Mouse (Mus musculus) adipocyte (in vitro differentiated cells): ENCODE data around the gene Fnbp1l.

Experiments used
- DNase-seq: peaks from one replicate; pipeline ENCODE4 v3.0.0-alpha.2; 2016; ENCODE audit warnings: low spot score

Fnbp1l gene

DNA sequence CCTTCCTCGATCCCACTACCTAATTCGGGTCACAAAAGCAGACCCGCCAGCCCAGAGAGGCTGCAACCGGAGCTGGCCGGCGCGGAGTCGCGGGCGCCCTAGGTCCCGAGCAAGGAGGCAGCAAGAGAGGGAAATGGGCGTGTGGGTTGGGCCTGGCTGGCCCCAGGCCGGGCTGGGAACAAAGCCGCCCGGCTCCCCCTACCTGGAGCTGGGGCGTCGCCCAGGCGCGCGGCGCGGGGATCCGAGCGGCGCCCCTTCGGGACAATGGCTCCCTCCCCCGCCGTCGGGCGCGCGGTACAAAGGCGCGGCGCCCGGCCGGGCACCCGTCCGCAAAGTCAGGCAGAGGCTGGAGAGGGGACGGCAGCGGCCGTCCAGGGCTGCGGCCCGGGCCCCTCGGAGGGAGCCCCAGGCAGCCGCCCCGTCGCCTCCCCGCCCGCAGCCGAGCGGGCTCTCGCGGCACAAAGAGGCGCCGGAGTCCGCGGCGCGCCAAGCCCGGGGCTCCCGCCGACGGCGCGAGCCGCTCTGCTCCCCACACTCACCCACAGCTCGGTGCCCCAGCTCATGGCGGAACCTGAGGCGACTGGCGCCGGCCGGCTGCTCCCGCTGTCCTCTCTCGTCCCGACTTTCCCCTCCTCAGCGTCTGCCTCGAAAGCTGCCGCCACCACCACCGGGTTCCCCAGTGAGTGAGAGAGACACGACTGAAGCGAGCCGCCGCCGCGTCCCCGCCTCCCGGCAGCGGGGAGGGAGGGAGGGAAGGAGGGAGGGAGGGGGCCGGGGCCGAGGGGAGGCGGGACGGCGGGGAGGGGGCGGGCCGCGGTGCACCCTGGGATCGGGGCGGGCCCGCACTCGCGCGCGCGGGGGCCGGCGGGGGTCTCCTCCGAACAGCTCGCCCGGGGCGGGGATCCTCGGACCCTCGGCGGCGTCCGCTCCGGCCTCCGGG lies at the start of gene Fnbp1l:
Gene Fnbp1l (minus strand): TSS at position 725 of the 940 bp plus-strand sequence.
- DNase-seq, result peak; percentile 74

DNA sequence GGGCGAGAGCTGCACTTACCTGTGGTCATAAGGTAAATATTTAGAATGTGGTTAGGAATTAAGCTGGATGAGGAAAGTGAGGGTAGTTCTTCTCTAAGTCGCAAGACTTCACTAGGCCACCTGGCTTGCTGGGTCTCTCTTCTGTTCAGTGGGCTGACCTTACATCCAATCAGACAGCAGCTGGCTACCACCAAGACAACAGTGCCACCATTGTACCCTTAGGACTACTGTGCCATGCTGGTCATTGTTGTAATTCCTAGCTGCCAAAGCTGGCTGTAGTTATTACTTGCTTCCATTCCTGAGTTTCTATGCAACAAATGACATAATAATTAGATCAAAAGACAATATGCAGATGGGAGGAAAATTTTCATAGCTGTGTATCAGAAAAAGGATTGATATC lies 41.3 kb upstream of the Fnbp1l start:
- DNase-seq, result no peak

DNA sequence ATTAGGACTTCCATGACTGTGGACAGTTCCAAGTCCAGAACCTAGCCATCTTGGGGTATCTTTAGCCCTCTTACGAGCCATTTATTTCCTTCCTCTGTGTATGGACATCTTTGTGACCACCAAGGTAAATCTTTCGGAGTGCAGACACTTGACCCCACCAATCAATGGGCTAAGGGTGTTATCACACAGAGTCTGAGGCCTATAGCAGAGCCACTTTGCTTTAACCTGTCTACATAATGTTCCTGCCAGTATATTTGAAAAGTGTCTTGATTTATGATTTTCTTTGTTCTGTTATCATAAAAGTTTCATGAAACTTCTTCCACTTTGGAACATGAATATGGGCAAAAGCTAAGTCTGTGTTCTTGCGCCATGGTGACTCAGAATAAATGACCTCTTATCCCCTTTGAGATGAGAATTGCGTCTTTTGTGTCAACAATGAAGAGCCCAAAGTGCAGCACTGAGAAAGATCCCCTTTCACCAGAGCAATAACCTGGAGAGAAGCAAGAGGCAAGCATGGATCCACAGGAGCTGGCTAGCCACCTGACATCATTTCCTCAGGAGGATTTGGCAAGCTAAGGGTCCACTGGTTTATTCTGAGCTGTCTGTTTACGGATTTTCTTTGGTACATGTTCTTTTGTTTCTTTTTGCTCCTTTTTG lies 39.9 kb upstream of the Fnbp1l start:
- peak; percentile 14 for DNase-seq

DNA sequence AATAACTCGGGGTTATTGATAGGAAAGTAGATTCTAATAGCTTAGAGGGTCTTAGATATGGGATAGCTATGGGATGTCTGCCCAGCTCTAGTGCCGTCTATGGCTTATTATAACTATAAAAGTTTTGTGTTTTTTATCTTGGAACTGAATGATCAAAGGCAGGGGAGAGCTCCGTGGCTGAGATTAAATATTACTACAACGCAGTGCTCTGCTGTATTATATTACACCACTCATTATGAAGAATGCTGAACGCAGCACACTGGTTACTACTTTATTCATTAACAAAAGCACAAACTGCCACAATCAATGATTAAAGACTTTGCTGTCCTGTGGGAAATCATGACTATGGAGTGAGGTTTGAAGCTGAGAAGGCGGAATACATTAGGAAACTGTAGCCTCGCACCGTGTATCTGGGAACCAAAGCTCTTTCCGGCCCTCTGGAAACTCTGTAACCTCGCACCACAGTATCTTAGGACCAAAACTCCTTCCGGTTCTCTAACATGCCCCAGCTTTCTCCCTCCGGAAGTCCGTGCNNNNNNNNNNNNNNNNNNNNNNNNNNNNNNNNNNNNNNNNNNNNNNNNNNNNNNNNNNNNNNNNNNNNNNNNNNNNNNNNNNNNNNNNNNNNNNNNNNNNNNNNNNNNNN lies 27.8 kb upstream of the Fnbp1l start:
- DNase-seq, result no peak

DNA sequence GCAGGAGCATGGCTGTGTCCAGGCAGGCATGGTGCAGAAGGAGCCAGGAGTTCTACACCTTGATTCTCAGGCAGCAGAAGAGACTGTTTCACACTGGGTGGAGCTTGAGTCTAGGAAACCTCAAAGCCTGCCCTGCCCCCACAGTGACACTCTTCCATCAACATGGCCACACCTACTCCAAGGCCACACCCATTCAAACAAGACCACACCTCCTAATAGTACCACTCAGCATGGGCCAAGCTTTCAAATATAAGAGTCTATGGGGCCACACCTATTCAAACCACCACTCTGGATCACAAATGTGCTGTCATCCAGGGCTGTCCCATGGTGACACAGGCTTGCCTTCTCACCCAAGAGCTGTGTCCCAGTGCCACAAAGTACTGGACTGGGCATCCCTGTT lies 20.8 kb upstream of the Fnbp1l start:
- no peak for DNase-seq

DNA sequence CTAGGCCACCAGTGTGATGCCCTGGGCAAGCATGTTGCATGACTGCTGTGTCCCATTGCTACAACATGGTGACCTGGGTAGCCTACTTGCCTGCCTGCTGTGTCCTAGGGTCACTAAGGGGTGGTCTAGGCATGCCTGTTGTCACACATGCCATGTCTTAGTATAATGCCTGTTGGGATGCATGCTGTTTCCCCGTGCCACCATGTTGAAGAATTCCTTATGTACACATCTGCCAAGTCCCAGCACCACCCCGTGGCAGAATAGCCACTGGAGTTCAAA lies 19.6 kb upstream of the Fnbp1l start:
- DNase-seq, result no peak

DNA sequence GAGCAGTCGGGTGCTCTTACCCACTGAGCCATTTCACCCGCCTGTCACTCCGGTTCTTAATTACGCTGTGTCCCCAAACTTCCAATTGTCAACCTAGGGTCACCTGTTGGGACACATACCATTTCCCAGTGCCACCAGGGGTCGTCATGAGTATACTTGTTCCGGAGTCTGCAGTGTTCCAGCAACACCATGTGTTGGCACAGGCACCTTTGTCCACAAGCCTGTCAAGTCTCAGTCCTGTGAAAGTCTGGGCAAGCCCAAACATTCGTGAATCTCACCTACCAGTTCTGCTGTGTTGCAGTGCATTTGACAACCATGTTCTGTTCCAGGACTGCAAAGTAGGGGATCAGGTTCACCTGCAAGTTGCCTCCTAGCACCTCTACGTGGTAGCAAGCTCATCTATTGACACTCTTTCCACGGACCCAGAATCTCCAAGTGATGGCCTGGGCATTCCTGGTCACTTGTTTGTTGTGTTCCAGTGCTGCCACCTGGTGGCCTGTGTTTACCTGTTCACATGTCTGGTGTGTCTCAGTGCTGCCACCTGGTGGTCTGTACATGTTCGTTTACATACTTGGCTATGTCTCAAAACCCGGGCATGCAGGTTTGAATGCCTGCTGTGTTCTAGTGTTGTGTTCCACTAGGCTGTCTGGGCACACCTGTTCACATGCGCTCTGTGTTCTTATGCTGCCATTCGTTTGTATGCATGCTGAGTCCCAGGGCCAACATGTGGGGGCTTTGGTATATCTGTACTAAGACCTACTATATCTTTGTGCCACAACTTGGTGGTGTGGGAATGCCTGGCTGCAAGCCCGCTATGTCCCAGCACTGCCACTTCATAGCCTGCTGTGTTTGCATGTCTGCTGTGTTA lies 19.0 kb upstream of the Fnbp1l start:
- peak; percentile 100 for DNase-seq

DNA sequence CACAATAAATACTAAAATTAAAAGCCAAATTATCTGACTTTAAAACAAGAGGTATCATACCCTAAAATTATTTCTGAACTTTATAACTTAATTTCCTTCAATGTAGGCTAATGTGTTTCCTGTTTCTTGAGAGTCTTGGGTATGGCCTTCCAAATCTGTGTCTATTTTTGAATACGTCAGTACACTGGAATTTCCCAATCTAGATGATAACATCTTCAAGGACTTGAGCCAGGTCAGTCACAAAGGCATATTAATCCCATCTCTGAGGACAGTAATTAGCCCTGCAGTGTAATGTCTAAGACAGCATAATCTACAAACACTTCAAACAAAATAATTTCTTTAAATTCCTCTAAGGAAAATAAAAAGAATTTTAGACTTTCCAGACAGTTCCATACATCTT lies 17.8 kb upstream of the Fnbp1l start:
- DNase-seq, result no peak

DNA sequence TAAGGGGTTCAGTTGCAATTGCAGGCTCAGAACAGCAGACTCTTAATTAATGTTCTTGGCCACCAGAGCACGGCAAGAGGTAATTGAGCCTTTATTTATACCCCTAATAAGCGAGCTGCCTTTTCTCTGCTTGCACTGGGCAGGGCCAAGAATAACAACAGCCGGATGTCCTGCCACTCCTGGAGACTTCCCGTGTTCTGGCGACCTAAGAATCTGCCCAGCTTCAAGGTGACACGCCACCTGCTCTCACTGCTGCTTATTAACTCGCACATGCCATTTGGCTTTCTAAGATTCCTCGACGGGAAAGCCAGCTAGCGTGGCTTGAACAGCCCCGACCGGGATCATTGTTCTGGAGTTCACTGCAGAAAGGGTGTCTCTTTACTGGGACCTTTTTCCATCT lies 15.7 kb upstream of the Fnbp1l start:
- no peak for DNase-seq

DNA sequence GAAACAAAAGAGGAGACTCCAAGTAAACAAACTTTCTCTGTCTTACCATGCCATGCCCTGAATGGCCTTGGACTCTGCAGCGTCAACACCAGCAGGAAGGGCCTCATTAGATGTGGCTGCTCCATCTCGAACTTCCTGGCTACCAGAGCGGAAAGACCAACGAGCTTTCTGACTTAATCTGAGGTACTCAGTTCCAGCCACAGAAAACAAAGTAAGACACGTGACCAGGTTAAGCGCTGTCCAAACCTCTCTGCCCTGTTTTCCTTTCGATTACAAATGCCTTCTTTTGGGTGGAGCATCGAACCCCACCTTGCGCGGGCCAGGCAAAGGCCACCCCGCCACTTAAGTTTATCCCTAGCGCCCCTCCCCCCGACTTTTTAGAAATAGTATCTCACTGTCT lies 10.1 kb upstream of the Fnbp1l start:
- no peak for DNase-seq

DNA sequence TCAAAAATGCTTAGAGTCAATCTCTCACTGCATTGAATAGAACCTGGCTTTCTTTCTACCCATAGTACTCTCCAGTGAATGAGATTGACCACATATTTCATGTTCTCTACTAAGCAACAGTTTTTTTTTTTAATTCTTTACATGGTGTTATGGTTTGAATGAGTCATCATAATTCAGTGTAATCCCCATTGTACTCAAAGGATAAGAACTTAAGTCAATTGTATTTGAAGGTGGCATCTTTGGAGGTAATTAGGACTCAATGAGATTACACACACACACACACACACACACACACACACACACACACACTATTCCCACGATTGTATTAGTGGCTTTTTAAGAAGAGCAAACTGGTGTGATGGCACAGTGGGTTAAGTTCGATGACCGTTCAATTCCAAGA lies 9.4 kb upstream of the Fnbp1l start:
- no peak for DNase-seq

DNA sequence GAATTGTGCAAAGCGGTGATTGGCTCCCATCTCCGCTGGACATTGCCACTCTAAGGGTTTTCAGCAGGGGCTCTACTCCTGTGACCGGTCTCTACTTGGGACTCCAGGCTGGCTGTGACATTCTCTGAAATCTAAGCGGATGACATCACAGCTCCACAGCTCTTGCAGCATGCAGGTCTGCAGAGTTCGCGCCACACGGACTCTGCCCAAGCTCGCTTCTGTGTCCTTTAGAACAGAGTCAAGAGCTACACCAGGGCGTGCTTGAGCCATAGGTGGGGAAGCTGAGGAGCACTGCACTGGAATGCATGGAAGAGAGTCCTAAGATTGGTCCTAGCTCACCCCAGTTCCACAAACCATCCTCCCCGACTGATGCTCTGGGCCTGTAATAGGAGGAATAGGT lies 9.0 kb upstream of the Fnbp1l start:
- DNase-seq, result no peak

DNA sequence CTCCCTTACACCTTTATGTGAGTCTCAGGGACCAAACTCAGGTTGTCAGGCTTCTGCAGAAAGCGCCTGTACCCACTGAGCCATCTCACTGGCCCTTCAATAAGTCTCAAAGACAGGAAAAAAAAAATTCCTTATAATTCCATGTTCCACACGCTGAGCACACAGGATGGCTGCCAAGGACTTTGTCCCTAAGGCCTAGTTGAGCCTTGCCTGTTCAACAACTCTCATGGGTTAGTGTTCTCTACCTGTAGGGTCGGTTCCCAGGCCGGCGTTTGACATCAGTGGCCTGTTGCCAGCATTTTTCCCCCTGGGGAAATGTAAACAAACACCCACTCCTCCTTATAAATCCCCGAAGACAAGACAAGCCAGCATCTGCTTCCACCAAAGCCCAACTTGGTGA lies 8.3 kb upstream of the Fnbp1l start:
- DNase-seq, result no peak

DNA sequence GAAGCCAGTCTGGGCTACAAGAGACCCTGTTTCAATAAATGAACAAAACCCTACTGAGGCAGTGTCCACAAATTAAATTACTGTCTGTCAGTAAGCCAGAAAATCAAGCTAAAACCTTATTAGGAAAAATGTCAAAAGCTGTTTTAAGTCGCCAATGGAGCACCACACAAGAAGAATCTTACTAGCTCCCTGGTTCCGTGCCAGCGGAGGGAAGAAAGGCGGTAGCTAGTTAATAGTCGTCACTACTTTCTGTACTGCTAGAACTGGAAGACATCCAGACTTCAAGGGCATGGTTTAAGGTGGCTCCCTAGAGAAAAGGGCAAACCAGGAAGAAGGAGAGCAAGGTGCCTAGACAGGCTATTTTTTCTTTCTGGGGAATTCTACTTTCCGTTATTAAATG lies 5.1 kb upstream of the Fnbp1l start:
- DNase-seq, result no peak

DNA sequence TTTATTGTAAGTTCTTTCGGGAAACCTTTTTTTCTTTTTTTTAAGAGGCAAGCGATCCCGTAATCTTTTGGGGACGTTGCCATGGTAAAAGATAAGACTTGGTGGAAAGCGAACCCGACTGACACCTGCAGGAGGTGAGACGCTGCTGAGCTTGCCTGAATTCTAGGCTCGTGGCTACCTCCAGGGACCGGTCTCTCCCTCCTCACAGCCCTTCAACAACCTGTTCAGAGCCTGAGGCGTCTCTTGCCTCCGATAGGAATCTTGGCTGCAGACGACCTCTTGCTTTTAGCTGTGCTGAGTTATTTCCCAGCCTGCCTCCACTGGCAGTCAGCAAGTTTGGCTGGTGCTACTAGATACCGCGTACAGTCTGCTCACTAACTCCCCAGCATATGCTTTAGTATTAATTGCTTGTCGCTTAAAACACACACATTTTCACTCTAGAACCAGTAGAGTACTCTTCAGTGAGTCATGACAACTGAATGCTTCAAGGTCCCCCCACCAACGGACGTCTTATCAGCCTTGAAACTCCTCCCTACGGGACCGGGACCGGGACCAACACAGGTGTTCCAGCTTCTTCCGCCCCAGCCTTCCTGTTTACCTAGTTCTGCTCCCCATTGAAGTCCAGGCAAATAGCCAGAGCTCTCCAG lies 893 bp upstream of the Fnbp1l start:
- DNase-seq, result peak; percentile 59

DNA sequence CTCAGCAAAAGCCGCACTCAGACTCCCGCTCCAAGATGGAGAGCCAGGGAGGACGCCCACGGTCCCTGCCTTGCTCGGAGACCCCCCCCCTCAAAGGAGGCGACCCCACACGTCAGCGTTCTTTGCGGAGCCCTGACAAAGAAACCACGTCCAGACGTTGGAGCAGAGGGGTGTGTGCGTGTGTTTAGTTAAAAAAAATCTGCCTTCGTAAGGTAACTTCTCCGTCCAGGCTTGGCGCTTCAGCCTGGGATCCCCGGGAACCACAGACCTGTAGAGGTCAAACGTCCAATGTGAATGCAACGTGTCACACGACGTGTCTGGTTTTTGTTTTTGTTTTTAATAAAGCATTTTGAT lies 393 bp upstream of the Fnbp1l start:
- peak; percentile 39 for DNase-seq

DNA sequence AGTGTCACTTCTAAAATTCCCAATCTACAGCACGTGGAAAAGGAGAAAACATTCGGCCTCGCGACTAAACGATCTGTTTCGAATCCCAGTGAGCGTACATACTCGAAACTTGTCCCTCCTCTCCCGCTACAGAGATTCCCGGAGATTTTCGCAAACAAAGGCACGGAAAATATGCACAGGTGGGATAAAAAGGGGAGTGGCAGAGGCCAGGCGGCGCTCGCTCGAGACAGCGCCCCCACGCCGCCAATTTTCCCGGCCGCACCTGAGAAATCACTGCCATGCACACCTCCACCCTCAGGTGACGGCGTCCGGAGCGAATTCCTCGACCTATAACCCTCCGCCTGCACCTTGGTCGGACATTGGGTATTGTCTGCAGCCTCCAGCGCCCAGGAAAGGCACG lies 1.1 kb downstream of the Fnbp1l start:
- no peak for DNase-seq

DNA sequence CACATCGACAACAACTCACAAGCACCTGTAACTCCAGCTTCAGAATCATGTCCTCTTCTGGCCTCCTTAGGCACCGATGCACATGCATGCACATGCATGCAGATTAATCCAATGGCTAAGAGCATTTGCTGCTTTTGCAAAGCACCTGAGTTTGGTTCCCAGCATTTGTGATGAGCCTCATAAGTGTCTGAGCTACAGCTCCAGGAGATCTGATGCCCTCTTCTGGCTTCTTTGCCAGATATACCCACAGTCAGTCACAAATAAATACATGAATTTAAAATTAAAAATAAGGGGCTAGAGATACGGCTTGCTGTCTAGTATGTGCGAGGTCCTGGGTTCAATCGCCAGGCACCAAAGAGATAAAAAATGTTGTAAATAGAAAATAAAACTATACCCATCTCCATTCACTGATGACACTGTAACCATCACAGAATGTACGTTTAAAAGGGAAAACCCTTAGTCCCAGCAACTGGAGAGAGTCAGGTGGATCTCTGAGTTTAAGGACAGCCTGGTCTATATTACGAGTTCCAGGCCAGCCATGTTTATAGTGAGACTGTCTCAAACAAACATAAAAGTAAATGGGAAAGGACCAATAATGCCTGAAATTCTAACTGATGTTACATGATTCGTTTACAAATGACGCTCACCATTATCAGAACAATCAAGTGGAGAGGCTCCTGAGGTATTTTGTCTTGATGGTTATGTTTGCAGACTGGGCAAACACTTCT lies 1.7 kb downstream of the Fnbp1l start:
- DNase-seq, result peak; percentile 29

DNA sequence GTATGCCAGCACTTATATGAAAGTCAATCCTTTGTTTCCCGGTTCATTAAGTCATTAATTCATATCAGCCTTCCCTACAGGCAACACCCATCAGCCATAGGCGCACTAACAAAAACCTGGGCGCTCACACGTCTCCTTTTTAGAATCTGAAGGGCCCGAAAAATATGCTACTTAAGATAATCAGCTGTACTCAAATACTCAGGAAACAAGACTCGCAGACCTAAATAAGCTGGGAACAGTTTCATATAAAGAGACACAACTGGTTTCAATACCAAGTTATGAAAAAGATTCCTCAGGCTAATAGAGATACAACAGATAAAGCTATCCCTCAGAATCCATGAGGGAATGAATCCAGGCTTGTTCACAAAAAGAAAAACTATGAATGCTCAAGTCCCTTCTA lies 7.0 kb downstream of the Fnbp1l start:
- no peak for DNase-seq

DNA sequence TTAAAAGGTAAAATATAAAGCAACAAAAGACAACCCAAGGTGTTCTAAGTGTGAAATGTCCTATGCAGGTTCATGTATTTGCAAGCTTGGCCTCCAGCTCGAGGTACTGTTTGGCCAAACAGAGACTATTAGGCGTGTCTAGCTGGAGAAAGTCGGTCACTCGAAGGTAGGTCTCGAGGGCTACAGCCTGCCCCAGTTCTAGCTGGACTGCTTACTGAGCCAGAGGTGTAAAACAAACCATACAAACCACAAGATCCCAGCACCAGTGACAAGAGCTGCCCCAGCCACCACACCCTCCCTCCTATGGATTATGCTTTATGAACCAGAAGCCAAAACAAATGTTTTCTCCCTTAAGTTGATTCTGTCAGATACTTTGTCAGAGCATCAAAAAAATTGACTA lies 7.8 kb downstream of the Fnbp1l start:
- no peak for DNase-seq

DNA sequence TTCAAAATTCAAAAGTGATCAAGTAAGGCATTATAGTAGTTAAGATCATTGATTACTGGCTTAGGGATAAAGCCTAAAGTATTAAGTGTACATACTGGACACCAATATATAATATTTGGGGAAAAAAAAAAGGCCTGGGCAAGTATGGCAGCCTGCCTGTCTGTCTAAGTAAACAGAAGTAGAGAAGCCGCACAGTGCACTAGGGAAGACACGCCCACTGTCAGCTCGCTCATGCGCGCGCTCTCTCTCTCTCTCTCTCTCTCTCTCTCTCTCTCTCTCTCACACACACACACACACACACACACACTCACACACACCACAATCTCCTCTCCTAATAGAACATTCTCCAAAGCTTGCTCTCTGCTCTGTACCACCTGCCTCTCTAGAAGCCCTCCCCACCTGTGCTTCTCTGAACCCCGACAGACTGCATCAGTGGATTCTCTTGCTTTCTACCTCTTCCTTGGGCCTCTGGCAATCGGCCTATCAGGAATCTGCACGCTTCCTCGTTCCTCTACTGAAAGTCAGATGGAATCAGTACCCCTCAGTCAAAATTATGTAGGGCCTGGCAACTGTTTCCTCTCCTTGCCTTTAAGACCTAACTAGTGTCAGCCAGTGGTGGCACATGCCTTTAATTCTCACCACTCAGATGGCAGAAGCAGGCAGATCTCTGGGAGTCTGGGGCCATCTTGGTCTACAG lies 13.3 kb downstream of the Fnbp1l start:
- no peak for DNase-seq
